Mouse (Mus musculus) T-cell, adult 66 days (primary cell): Measurements from ENCODE around the gene Gm2956. TPM values are rescaled to one million over a fixed set of nuclear protein-coding genes. Genes with fewer than 3 reads are reported as not detected.

Source experiments
- total RNA-seq, 2 experiments: library from RNA; stranded (reverse); gene quantifications; 3 replicates in 1 of 2; 4 replicates in 1 of 2; pipeline ENCODE4 v1.2.4; 2023

Gm2956 gene
- total RNA-seq, result not detected

GRCm38 (mm10) chr14:3332087-3332677 lies at the start of gene Gm2956:
Gene Gm2956 (plus strand): TSS chr14:3332627.

GRCm38 (mm10) chr14:3394793-3395192 lies 62.4 kb downstream of the Gm2956 start, which contains the start of gene Gm10413:
Gene Gm10413 (plus strand): TSS chr14:3395093.

Other genes with a start within 250 kb of the Gm2956 start
- not detected for gene Gm10340, start 198.6 kb upstream of the Gm2956 start, total RNA-seq
- not detected for gene Gm5795, start 144.4 kb upstream of the Gm2956 start, total RNA-seq
- gene D830030K20Rik, start 124.1 kb upstream of the Gm2956 start, total RNA-seq, result 1 to 10 TPM in 1 of 2 experiments, under 1 TPM in 1; 0.98 to 1.3 TPM
- not detected for gene Gm10413, start 62.5 kb downstream of the Gm2956 start, total RNA-seq
- gene Gm10409, start 80.0 kb downstream of the Gm2956 start, total RNA-seq, result 1 to 10 TPM; 1.1 to 1.2 TPM
- 1 to 10 TPM in 1 of 2 experiments, under 1 TPM in 1; 0.35 to 3.3 TPM for gene Gm3005, start 95.5 kb downstream of the Gm2956 start, total RNA-seq
- gene Gm10408, start 116.8 kb downstream of the Gm2956 start, total RNA-seq, result not detected